In the genomic region with DNA sequence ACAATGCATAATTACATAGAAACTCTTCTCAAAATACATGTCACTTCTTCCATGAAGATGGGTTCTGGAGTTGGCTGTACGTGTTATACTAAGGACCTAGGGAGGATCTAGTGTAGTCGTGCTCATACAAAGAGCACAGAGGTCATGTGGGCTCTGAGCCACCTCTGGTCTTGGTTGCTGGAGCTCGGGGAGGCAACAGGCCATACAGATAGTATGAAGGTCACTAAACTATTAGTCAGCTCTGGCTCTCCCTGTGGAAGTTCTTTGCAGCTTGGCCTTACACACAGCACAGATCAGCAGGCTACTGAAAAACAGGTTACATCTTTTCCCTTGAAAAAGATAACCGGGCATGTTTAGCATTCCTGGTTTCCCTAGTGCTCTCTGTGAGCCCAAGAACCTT, we compare ENCODE assay signal across 10 mouse cellular contexts.
"Had no signal": no experiment of that assay in that cellular context is flagged by ENCODE, and none has a peak within 500 bp of the region (broad histone marks: within the 10 kb centered on the region; RNA-seq: fewer than 3 reads in every experiment).

No protein-coding gene starts in this region.

- DNase-seq: kidney, postnatal 10 days; kidney, postnatal 4 days; left cerebral cortex, postnatal 4 days; lung, embryonic 14.5 days; lung, postnatal 10 days; lung, postnatal 4 days; midbrain, embryonic 14.5 days; right cerebral cortex, adult 18-20 months; right cerebral cortex, postnatal 25 days; thymus, postnatal 4 days had no signal
